In genomic region chr14:47084686-47085085, GRCm38 (mm10) we compare ENCODE assay signal across 15 mouse cellular contexts.
"Had no signal": no experiment of that assay in that cellular context is flagged by ENCODE, and none has a peak within 500 bp of the region (broad histone marks: within the 10 kb centered on the region; RNA-seq: fewer than 3 reads in every experiment).

No protein-coding gene starts in this region.

- DNase-seq: kidney, postnatal 25 days; lung, adult 2 months; lung, postnatal 4 days; midbrain, embryonic 14.5 days; right cerebral cortex, adult 18-20 months; right cerebral cortex, postnatal 25 days; thymus, postnatal 4 days had no signal

- H3K9ac ChIP-seq: liver, embryonic 15.5 days; neural tube, embryonic 15.5 days had no signal

- H3K9me3 ChIP-seq: limb, embryonic 10.5 days; liver, embryonic 15.5 days; midbrain, embryonic 10.5 days; neural tube, embryonic 15.5 days had no signal

- H3K27ac ChIP-seq: left cerebral cortex, adult 2 months; limb, embryonic 10.5 days; liver, embryonic 15.5 days; midbrain, embryonic 10.5 days; neural tube, embryonic 15.5 days had no signal

- H3K4me3 ChIP-seq: left cerebral cortex, adult 2 months; limb, embryonic 10.5 days; liver, embryonic 15.5 days; midbrain, embryonic 10.5 days; myocyte; neural tube, embryonic 15.5 days had no signal

- H3K27me3 ChIP-seq: liver, embryonic 15.5 days; neural tube, embryonic 15.5 days had no signal

- ATAC-seq: lung, postnatal 0 days had no signal

- H3K4me2 ChIP-seq: liver, embryonic 11.5 days; liver, embryonic 15.5 days; neural tube, embryonic 15.5 days had no signal

- H3K36me3 ChIP-seq: limb, embryonic 10.5 days; liver, embryonic 15.5 days; midbrain, embryonic 10.5 days; neural tube, embryonic 15.5 days had no signal
